Mouse (Mus musculus) CH12.LX (cell line): ENCODE results near the gene Crip1. TPM values are rescaled to one million over a fixed set of nuclear protein-coding genes. Genes with fewer than 3 reads are reported as not detected.

Source experiments
- DNase-seq: peaks from one replicate; pipeline ENCODE4 v3.0.0-alpha.2; 2013; ENCODE audit errors: extremely low read depth
- H3K27ac ChIP-seq: 2 replicates; pipeline ENCODE4 v1.5.1; 2012; ENCODE audit warnings: low read depth, mild to moderate bottlenecking, control low read depth, moderate library complexity; ENCODE audit not compliant: insufficient read depth
- H3K27me3 ChIP-seq: replicated peaks from 2 replicates; pipeline ENCODE3; 2012; ENCODE audit warnings: inconsistent platforms
- H3K36me3 ChIP-seq, 2 experiments: replicated peaks in 1 of 2; 2 replicates each; pipeline versions ENCODE3 to v1.6.1; 2012; ENCODE audit warnings: inconsistent platforms in 1 of 2, low read length in 1 of 2, mild to moderate bottlenecking in 1 of 2, mixed read lengths in 1 of 2, moderate library complexity in 1 of 2; ENCODE audit not compliant: control insufficient read depth in 1 of 2, insufficient read depth in 1 of 2
- H3K4me1 ChIP-seq, 2 experiments: 2 replicates each; pipeline ENCODE4 v1.6.1; 2012; ENCODE audit warnings: inconsistent platforms in 1 of 2, moderate library complexity in 1 of 2; ENCODE audit not compliant: insufficient read depth in 2 of 2, control insufficient read depth in 1 of 2
- H3K4me2 ChIP-seq: 2 replicates; pipeline ENCODE4 v1.6.1; 2012; ENCODE audit warnings: low read depth, mild to moderate bottlenecking, control low read depth; ENCODE audit not compliant: poor library complexity, insufficient read depth, severe bottlenecking
- H3K4me3 ChIP-seq, 3 experiments: fragments of 150-350 bp in 1 of 3; sonication (generic) in 1 of 3; replicated peaks in 1 of 3; 2 replicates each; pipeline versions ENCODE3 to v1.5.1; 2011 to 2012; ENCODE audit warnings: low read depth in 2 of 3, low read length in 2 of 3, mild to moderate bottlenecking in 2 of 3, moderate library complexity in 2 of 3, control low read depth in 1 of 3, improper control_type of control experiment in 1 of 3, inconsistent platforms in 1 of 3, mixed read lengths in 1 of 3; ENCODE audit not compliant: poor library complexity in 1 of 3
- H3K79me2 ChIP-seq: replicated peaks from 2 replicates; pipeline ENCODE4 v1.6.1; 2012; ENCODE audit warnings: mild to moderate bottlenecking, moderate library complexity; ENCODE audit not compliant: control insufficient read depth, poor library complexity, insufficient read depth, severe bottlenecking; ENCODE audit errors: extremely low read depth
- H3K9ac ChIP-seq: 2 replicates; pipeline ENCODE4 v1.6.1; 2012; ENCODE audit warnings: low read depth, mild to moderate bottlenecking, control low read depth, moderate library complexity; ENCODE audit not compliant: insufficient read depth
- H3K9me3 ChIP-seq: replicated peaks from 2 replicates; pipeline ENCODE3; 2012; ENCODE audit warnings: low read length, inconsistent platforms, mixed read lengths
- BHLHE40 ChIP-seq: IDR thresholded peaks from 2 replicates; pipeline ENCODE4 v1.6.1; 2011; ENCODE audit warnings: mild to moderate bottlenecking, low read depth, low read length, improper control_type of control experiment
- CHD1 ChIP-seq: IDR thresholded peaks from 2 replicates; pipeline ENCODE4 v1.6.1; 2012; ENCODE audit warnings: low read depth, low read length, improper control_type of control experiment, inconsistent platforms
- CTCF ChIP-seq, 2 experiments: IDR thresholded peaks in 1 of 2; conservative IDR thresholded peaks in 1 of 2; 2 replicates each; pipeline ENCODE4 v1.5.1; 2011 to 2012; ENCODE audit warnings: low read depth in 2 of 2, low read length in 2 of 2, improper control_type of control experiment in 1 of 2, inconsistent platforms in 1 of 2, mild to moderate bottlenecking in 1 of 2, moderate library complexity in 1 of 2
- ELF1 ChIP-seq: IDR thresholded peaks from 2 replicates; pipeline ENCODE4 v1.6.1; 2014; ENCODE audit warnings: low read depth, mild to moderate bottlenecking, inconsistent platforms, low read length, improper control_type of control experiment
- ETS1 ChIP-seq: conservative IDR thresholded peaks from 2 replicates; pipeline ENCODE4 v1.6.1; 2012; ENCODE audit warnings: low read depth, mild to moderate bottlenecking, inconsistent platforms, low read length, improper control_type of control experiment, moderate library complexity
- GABPA ChIP-seq: IDR thresholded peaks from 2 replicates; pipeline ENCODE4 v1.6.1; 2012; ENCODE audit warnings: low read depth, low read length, improper control_type of control experiment, inconsistent platforms; ENCODE audit not compliant: insufficient replicate concordance
- IRF4 ChIP-seq: IDR thresholded peaks from 2 replicates; pipeline ENCODE4 v1.6.1; 2014; ENCODE audit warnings: low read depth, mild to moderate bottlenecking, inconsistent platforms, low read length, improper control_type of control experiment
- MAFK ChIP-seq: IDR thresholded peaks from 2 replicates; pipeline ENCODE4 v1.6.1; 2011; ENCODE audit warnings: low read length, improper control_type of control experiment; ENCODE audit not compliant: insufficient replicate concordance
- MEF2A ChIP-seq: IDR thresholded peaks from 2 replicates; pipeline ENCODE4 v1.6.1; 2014; ENCODE audit warnings: low read depth, mild to moderate bottlenecking, inconsistent platforms, low read length, improper control_type of control experiment, borderline replicate concordance
- MXI1 ChIP-seq: IDR thresholded peaks from 2 replicates; pipeline ENCODE4 v1.6.1; 2011; ENCODE audit warnings: mild to moderate bottlenecking, low read depth, low read length, improper control_type of control experiment
- PAX5 ChIP-seq: IDR thresholded peaks from 2 replicates; pipeline ENCODE4 v1.6.1; 2012; ENCODE audit warnings: low read length, inconsistent platforms, mixed read lengths
- POLR2A ChIP-seq: IDR thresholded peaks from 2 replicates; pipeline ENCODE4 v1.6.1; 2011; ENCODE audit warnings: low read depth, mild to moderate bottlenecking, improper control_type of control experiment, low read length
- POLR2AphosphoS2 ChIP-seq: IDR thresholded peaks from 2 replicates; pipeline ENCODE4 v1.6.1; 2011; ENCODE audit warnings: low read depth, low read length, improper control_type of control experiment
- RAD21 ChIP-seq: IDR thresholded peaks from 2 replicates; pipeline ENCODE4 v1.6.1; 2011; ENCODE audit warnings: low read depth, mild to moderate bottlenecking, low read length, improper control_type of control experiment, moderate library complexity
- SMC3 ChIP-seq: IDR thresholded peaks from 2 replicates; pipeline ENCODE4 v1.6.1; 2011; ENCODE audit warnings: low read depth, low read length, improper control_type of control experiment
- TBP ChIP-seq: conservative IDR thresholded peaks from 2 replicates; pipeline ENCODE4 v1.6.1; 2011; ENCODE audit warnings: low read depth, low read length, improper control_type of control experiment
- TCF12 ChIP-seq: IDR thresholded peaks from 2 replicates; pipeline ENCODE4 v1.6.1; 2014; ENCODE audit warnings: low read depth, mild to moderate bottlenecking, inconsistent platforms, low read length, improper control_type of control experiment
- USF1 ChIP-seq: IDR thresholded peaks from 2 replicates; pipeline ENCODE4 v1.6.1; 2014; ENCODE audit warnings: low read depth, mild to moderate bottlenecking, inconsistent platforms, low read length, improper control_type of control experiment
- USF2 ChIP-seq: conservative IDR thresholded peaks from 2 replicates; pipeline ENCODE4 v1.6.1; 2011; ENCODE audit warnings: low read depth, low read length, improper control_type of control experiment
- ZC3H11A ChIP-seq: IDR thresholded peaks from 2 replicates; pipeline ENCODE4 v1.6.1; 2012; ENCODE audit warnings: low read depth, mild to moderate bottlenecking, inconsistent platforms, low read length, improper control_type of control experiment
- ZMIZ1 ChIP-seq: IDR thresholded peaks from 2 replicates; pipeline ENCODE4 v1.6.1; 2012; ENCODE audit warnings: low read depth, mild to moderate bottlenecking, inconsistent platforms, low read length, improper control_type of control experiment
- dilution Hi-C: fragments of 300-500 bp; cut with MboI; formaldehyde crosslinking; loops from 2 replicates; pipeline ENCODE4 v1.14.3; 2020; ENCODE audit warnings: low sequenced_read_pairs; ENCODE audit not compliant: extremely low pct_unique_long_range_greater_than_20kb, extremely low pct_ligation_motif_present
- in situ Hi-C: fragments of 300-500 bp; cut with MboI; formaldehyde crosslinking; loops from 3 replicates; pipeline ENCODE4 v1.14.3; 2019; ENCODE audit warnings: low sequenced_read_pairs, low pct_ligation_motif_present, low pct_unique_long_range_greater_than_20kb, mixed read lengths
- polyA plus RNA-seq: library from polyadenylated mRNA; unstranded; fragments of >175 nt; gene quantifications from 2 replicates; pipeline ENCODE4 v1.2.1, GENCODE M21; 2012; ENCODE audit warnings: low read depth; ENCODE audit not compliant: insufficient read length
- total RNA-seq, 2 experiments: library from RNA; depleted of rRNA; stranded (reverse); fragments of 300-350 nt in 1 of 2; fragments of >200 nt in 1 of 2; gene quantifications; 2 replicates each; pipeline ENCODE4 v1.2.3; 2012 to 2014

Gene Crip1
- total and polyA plus RNA-seq, 3 experiments = 2.0 to 77.2 (median 2.8) TPM

- H3K27ac ChIP-seq = no peak overlapping the region
- no peak overlapping the region for H3K9ac ChIP-seq
- no peaks in the 10 kb centered on the region for H3K27me3 ChIP-seq
- in situ Hi-C loops = no loop called here
- peaks cover 66 to 91% of the 10 kb centered on the region in 2 experiments for H3K36me3 ChIP-seq
- no peaks in the 10 kb centered on the region for H3K79me2 ChIP-seq
- H3K4me1 ChIP-seq = peaks cover 0 to 7% of the 10 kb centered on the region in 2 experiments; a peak in 1 of 4 replicates
- H3K4me2 ChIP-seq = no peak overlapping the region
- no peak overlapping the region for H3K4me3 ChIP-seq
- DNase-seq = no peak
- TF ChIP-seq USF2 (no peak), POLR2A (no peak), ETS1 (no peak), MXI1 (no peak), SMC3 (no peak), RAD21 (no peak), CTCF (conservative IDR thresholded peaks at IDR 0.05 in 1 of 2, IDR thresholded peaks at IDR 0.05 in 1 of 2; ENCODE audit: low read depth in 2 of 2, low read length in 2 of 2) (no peak), MEF2A (no peak), CHD1 (no peak), BHLHE40 (no peak), ELF1 (no peak), POLR2AphosphoS2 (no peak), GABPA (no peak), MAFK (no peak), TCF12 (no peak), ZC3H11A (no peak), PAX5 (no peak), IRF4 (no peak), USF1 (no peak), ZMIZ1 (no peak)
- dilution Hi-C loops = no loop called here
- H3K9me3 ChIP-seq = peaks cover 23% of the 10 kb centered on the region
Observed at GRCm38 (mm10) chr12:113136492-113137020, 9.6 kb upstream of the Crip1 start.

- Histone ChIP-seq H3K79me2 (no peaks in the 10 kb centered on the region), H3K9ac (no peak overlapping the region), H3K9me3 (peaks cover 23% of the 10 kb centered on the region), H3K36me3 (peaks cover 56 to 82% of the 10 kb centered on the region in 2 experiments), H3K4me2 (no peak overlapping the region), H3K27me3 (no peaks in the 10 kb centered on the region), H3K27ac (no peak overlapping the region), H3K4me1 (peaks cover 0 to 7% of the 10 kb centered on the region in 2 experiments; a peak in 1 of 4 replicates), H3K4me3 (no peak overlapping the region)
- DNase-seq = no peak
- no peak for TF ChIP-seq TBP
- no peak for TF ChIP-seq MXI1
- no peak for TF ChIP-seq MAFK
- in situ Hi-C loops = no loop called here
- dilution Hi-C loops = no loop called here
Observed at GRCm38 (mm10) chr12:113137260-113138213, 8.6 kb upstream of the Crip1 start.
